Mouse (Mus musculus) liver, adult 2 months (tissue): ENCODE data around the gene 5730409E04Rik.

Experiments
- CTCF ChIP-seq: fragments of 200-500 bp; IDR thresholded peaks from 2 replicates; pipeline ENCODE4 v1.5.1; 2011; ENCODE audit warnings: low read depth, low read length, control low read depth
- POLR2A ChIP-seq: fragments of 200-500 bp; IDR thresholded peaks from 2 replicates; pipeline ENCODE4 v1.6.1; 2011; ENCODE audit warnings: low read length, control low read depth; ENCODE audit not compliant: insufficient read depth; ENCODE audit errors: extremely low read depth

DNA sequence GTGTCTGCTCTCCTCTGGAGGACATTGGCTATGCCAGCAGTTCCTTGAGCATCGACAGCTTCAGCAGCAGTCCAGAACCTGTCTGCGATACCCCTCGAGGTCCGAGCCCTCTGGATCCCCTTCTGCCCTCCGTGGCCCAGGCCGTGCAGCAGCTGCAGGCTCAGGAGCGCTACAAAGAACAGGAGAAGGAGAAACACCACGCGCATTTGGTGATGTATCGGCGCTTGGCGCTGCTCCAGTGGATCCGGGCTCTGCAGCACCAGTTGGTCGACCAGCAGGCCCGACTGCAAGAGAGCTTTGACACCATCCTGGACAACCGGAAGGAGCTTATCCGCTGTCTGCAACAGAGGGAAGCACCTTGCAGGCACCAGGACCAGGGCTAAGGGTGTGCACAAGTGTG, 2.4 kb downstream of the 5730409E04Rik start:
- no peak for TF ChIP-seq POLR2A
- no peak for TF ChIP-seq CTCF
